Mouse (Mus musculus): Measurements from ENCODE around the gene Muc4.

DNA sequence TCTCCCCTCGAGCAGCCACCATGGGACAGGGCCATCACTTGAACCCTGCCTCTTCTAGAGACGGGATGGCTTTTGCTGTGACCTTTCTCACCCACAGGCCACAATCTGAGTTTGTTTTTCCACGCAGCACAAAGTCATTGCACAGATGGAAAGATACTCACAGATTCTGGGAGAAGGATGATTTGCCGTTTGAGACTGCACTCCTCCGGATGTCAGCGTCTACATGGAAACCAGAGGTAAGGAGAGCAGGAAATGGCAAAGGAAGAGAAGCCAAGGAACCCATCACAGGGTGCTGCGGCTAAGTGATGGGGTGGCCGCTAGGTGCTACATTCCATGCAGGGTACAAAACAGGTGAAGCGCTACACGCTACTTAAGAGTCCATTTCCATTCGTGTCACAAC is 93.4 kb downstream of the Muc4 start:
- TF ChIP-seq CTCF (IDR thresholded peaks at IDR 0.05; ENCODE audit: low read depth, low read length) (no peak), POLR2A (IDR thresholded peaks at IDR 0.05; ENCODE audit: extremely low read depth, insufficient read depth, low read length) (no peak)
